Mouse (Mus musculus) olfactory bulb, adult 2 months (tissue): ENCODE results near the gene Cbln3.

Experiments used
- CTCF ChIP-seq: fragments of 200-500 bp; IDR thresholded peaks from 2 replicates; pipeline ENCODE4 v1.5.1; 2012; ENCODE audit warnings: low read depth, mild to moderate bottlenecking, low read length, moderate library complexity; ENCODE audit not compliant: insufficient read depth
- POLR2A ChIP-seq: fragments of 200-500 bp; IDR thresholded peaks from 2 replicates; pipeline ENCODE4 v1.6.1; 2012; ENCODE audit warnings: mild to moderate bottlenecking, low read depth, low read length, moderate library complexity; ENCODE audit not compliant: insufficient read depth

DNA sequence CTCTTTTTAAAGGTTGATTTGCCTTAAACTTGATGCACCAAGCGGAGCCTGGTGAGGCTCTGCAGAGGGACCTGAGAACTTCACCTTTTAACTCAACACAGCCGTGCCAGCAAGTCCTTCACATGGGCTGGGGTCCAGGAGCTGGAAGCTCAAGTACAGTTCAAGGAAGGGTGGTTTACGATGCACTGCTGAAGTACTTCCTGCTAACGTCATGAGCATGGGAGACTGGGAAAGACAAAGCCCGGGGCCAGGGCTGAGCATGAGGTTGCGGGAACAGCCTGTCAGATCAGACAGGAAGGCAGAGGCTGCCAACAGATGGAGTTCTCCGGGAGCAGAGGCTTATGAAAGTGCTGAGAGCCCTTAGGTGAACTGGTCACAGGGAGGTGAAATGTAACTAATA, 49.4 kb upstream of the Cbln3 start:
- no peak for TF ChIP-seq POLR2A
- no peak for TF ChIP-seq CTCF
